Mouse (Mus musculus): ENCODE measurements at regions not wholly inside any gene's neighbourhood (a gene's known extent, or its start where the extent isn't known, plus 50 kb on each side); places are given as distances from the start of the nearest gene placed in this dataset.

- TF ChIP-seq CTCF (IDR thresholded peaks at IDR 0.05; ENCODE audit: extremely low read depth, insufficient read depth, insufficient read length, insufficient replicate concordance) = no peak
- TF ChIP-seq POLR2A (IDR thresholded peaks at IDR 0.05; ENCODE audit: low read depth, low read length) = no peak
These were observed 174.5 kb upstream of the Arhgap24 start for GRCm38 (mm10) chr5:102306718-102307117.

Measured in spleen, adult 2 months (tissue).